Mouse (Mus musculus) forebrain, embryonic 16.5 days (tissue): ENCODE measurements around the gene Hfe2. TPM values are rescaled to one million over a fixed set of nuclear protein-coding genes. Genes with fewer than 3 reads are reported as not detected.

Source experiments
- ATAC-seq: fragments of 200-750 bp; cut with Nextera tagmentation; 2 replicates; pipeline ENCODE4 v1.8.0; 2017; ENCODE audit warnings: mild to moderate bottlenecking, moderate library complexity
- H3K27ac ChIP-seq: fragments of 300-500 bp; sonication (generic); 2 replicates; pipeline ENCODE4 v1.5.1; 2014; ENCODE audit warnings: low read length, control low read depth
- H3K27me3 ChIP-seq: fragments of 300-500 bp; sonication (generic); replicated peaks from 2 replicates; pipeline ENCODE4 v1.6.1; 2014; ENCODE audit warnings: low read length; ENCODE audit not compliant: control insufficient read depth, insufficient read depth
- H3K36me3 ChIP-seq: fragments of 300-500 bp; sonication (generic); 2 replicates; pipeline ENCODE4 v1.6.1; 2014; ENCODE audit not compliant: control insufficient read depth, insufficient read depth
- H3K4me1 ChIP-seq: fragments of 300-500 bp; sonication (generic); replicated peaks from 2 replicates; pipeline ENCODE4 v1.6.1; 2014; ENCODE audit warnings: low read length; ENCODE audit not compliant: control insufficient read depth, insufficient read depth
- H3K4me2 ChIP-seq: fragments of 300-500 bp; sonication (generic); 2 replicates; pipeline ENCODE4 v1.6.1; 2014; ENCODE audit warnings: mild to moderate bottlenecking, low read length, control low read depth
- H3K4me3 ChIP-seq: fragments of 300-500 bp; sonication (generic); replicated peaks from 2 replicates; pipeline ENCODE4 v1.5.1; 2014; ENCODE audit warnings: mild to moderate bottlenecking, low read length, control low read depth
- H3K9ac ChIP-seq: fragments of 300-500 bp; sonication (generic); replicated peaks from 2 replicates; pipeline ENCODE4 v1.6.1; 2014; ENCODE audit warnings: low read depth, low read length, control low read depth
- H3K9me3 ChIP-seq: fragments of 300-500 bp; sonication (generic); 2 replicates; pipeline ENCODE4 v1.6.1; 2016; ENCODE audit warnings: low read length; ENCODE audit not compliant: control insufficient read depth
- WGBS: fragments of 180-500 bp; shearing (Covaris S2); extraction: QIAGEN DNeasy Blood & Tissue Kit; methylation state at CpG from one replicate; pipeline ENCODE4 v1.1.7; 2014; 5-methylcytosine and 5-hydroxymethylcytosine counted together
- polyA plus RNA-seq: library from polyadenylated mRNA; unstranded; fragments of >200 nt; fragmentation: Nextera tagmentation; extraction: Ambion mirVana; gene quantifications from 2 replicates; pipeline ENCODE4 v1.2.1, GENCODE M21; 2015

Hfe2 gene
- polyA plus RNA-seq, 1 experiment from 2014 or later = 1.1 TPM

GRCm38 (mm10) chr3:96575272-96575984 lies 50.5 kb downstream of the Hfe2 start:
- Histone ChIP-seq H3K4me3 (no peak overlapping the region), H3K9ac (no peak overlapping the region), H3K4me2 (no peak overlapping the region), H3K27ac (no peak overlapping the region), H3K4me1 (peaks cover 15% of the 10 kb centered on the region), H3K27me3 (no peaks in the 10 kb centered on the region), H3K9me3 (no peaks in the 10 kb centered on the region), H3K36me3 (no peaks in the 10 kb centered on the region)
- no peak for ATAC-seq
- WGBS = 93% methylated on average over 8 of the region's 8 CpGs

GRCm38 (mm10) chr3:96576005-96576658 lies 51.2 kb downstream of the Hfe2 start:
- Histone ChIP-seq H3K4me2 (peak overlapping the region; percentile 42), H3K9ac (no peak overlapping the region; the same call in 1 of the 2 replicates), H3K4me1 (peaks cover 18% of the 10 kb centered on the region), H3K9me3 (no peaks in the 10 kb centered on the region), H3K27me3 (no peaks in the 10 kb centered on the region), H3K4me3 (peak overlapping the region; percentile 14), H3K36me3 (no peaks in the 10 kb centered on the region), H3K27ac (peak overlapping the region; percentile 41; the same call in 1 of the 2 replicates)
- WGBS = 64% methylated on average over 14 of the region's 14 CpGs
- ATAC-seq = no peak

- H3K9me3 ChIP-seq = no peaks in the 10 kb centered on the region
- H3K9ac ChIP-seq = no peak within 1 kb of the TSS; the same call in 1 of the 2 replicates
- 39% methylated on average over 17 of the region's 17 CpGs for WGBS
- H3K4me2 ChIP-seq = peak within 1 kb of the TSS; percentile 42
- no peaks in the 10 kb centered on the region for H3K27me3 ChIP-seq
- H3K27ac ChIP-seq = peak within 1 kb of the TSS; percentile 41
- H3K4me3 ChIP-seq = peak within 1 kb of the TSS; percentile 14
- peaks cover 18% of the 10 kb centered on the region for H3K4me1 ChIP-seq
- H3K36me3 ChIP-seq = no peaks in the 10 kb centered on the region
- peak; percentile 77 for ATAC-seq
These were observed 51.9 kb downstream of the Hfe2 start, which contains the start of gene Gm16253 for GRCm38 (mm10) chr3:96576690-96577541. Gm16253 (plus strand) TSS chr3:96576984.

GRCm38 (mm10) chr3:96577566-96577965 lies 52.6 kb downstream of the Hfe2 start:
- 84% methylated on average over 4 of the region's 4 CpGs for WGBS
- Histone ChIP-seq H3K4me3 (no peak overlapping the region), H3K4me2 (no peak overlapping the region), H3K36me3 (no peaks in the 10 kb centered on the region), H3K9ac (no peak overlapping the region), H3K27me3 (no peaks in the 10 kb centered on the region), H3K4me1 (peaks cover 18% of the 10 kb centered on the region), H3K9me3 (no peaks in the 10 kb centered on the region), H3K27ac (no peak overlapping the region; the same call in 1 of the 2 replicates)
- no peak for ATAC-seq

Other genes with a start within 250 kb of the Hfe2 start
- gene Fcgr1, start 231.2 kb upstream of the Hfe2 start, polyA plus RNA-seq = 0.92 and 0.99 TPM in 2 replicates
- gene BC107364, start 72.9 kb upstream of the Hfe2 start, polyA plus RNA-seq = not detected in 2 replicates
- gene Txnip, start 32.8 kb downstream of the Hfe2 start, polyA plus RNA-seq = 63.4 and 75.9 TPM in 2 replicates
- 1.6 and 1.8 TPM in 2 replicates for gene Gm16253, start 51.8 kb downstream of the Hfe2 start, polyA plus RNA-seq
- 38.7 and 43.1 TPM in 2 replicates for gene Polr3gl, start 69.0 kb downstream of the Hfe2 start, polyA plus RNA-seq
- 16.2 and 21.9 TPM in 2 replicates for gene Ankrd34a, start 71.5 kb downstream of the Hfe2 start, polyA plus RNA-seq
- gene Lix1l, start 76.0 kb downstream of the Hfe2 start, polyA plus RNA-seq = 6.3 and 7.5 TPM in 2 replicates
- gene Rbm8a, start 104.8 kb downstream of the Hfe2 start, polyA plus RNA-seq = 123 and 132 TPM in 2 replicates
- 55.1 and 61.6 TPM in 2 replicates for gene Pex11b, start 110.2 kb downstream of the Hfe2 start, polyA plus RNA-seq
- gene Gm42957, start 110.3 kb downstream of the Hfe2 start, polyA plus RNA-seq = 0.10 and 0.13 TPM in 2 replicates
- 0.75 and 1.3 TPM in 2 replicates for gene Itga10, start 120.4 kb downstream of the Hfe2 start, polyA plus RNA-seq
- gene Ankrd35, start 145.0 kb downstream of the Hfe2 start, polyA plus RNA-seq = 1.2 and 3.5 TPM in 2 replicates
- 24.3 and 32.6 TPM in 2 replicates for gene Pias3, start 171.2 kb downstream of the Hfe2 start, polyA plus RNA-seq
- 4.8 and 6.2 TPM in 2 replicates for gene Nudt17, start 183.4 kb downstream of the Hfe2 start, polyA plus RNA-seq
- gene Polr3c, start 202.5 kb downstream of the Hfe2 start, polyA plus RNA-seq = 32.2 and 33.9 TPM in 2 replicates
- gene Rnf115, start 202.5 kb downstream of the Hfe2 start, polyA plus RNA-seq = 59.8 and 65.1 TPM in 2 replicates